Mouse (Mus musculus): ENCODE results near the gene Col24a1. TPM values are rescaled to one million over a fixed set of nuclear protein-coding genes. Genes with fewer than 3 reads are reported as not detected.

Gene Col24a1
- polyA plus RNA-seq, 1 experiment from 2014 or later = 2.0 TPM

DNA sequence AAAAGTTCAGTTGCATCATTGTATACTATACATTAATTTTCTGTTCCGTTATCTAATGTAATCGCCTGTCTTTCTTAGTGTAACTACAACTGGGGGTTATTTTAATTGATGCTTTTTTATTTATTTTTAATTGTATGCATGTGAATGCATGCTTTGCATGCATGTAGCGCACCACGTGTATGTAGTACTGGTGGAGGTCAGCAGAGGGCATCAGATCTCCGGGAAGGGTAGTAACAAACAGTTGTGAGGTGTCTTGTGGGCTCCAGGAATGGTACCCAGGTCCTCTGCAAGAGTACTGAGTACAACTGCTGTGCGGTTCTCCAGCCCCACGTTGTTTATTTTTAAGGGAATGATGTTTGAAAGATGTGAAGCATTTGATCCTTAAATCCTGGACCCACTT lies 306.8 kb downstream of the Col24a1 start:
- H3K36me3 ChIP-seq = peaks cover 80% of the 10 kb centered on the region
- no peak overlapping the region for H3K27ac ChIP-seq
- ATAC-seq (ENCODE audit: insufficient number of reproducible peaks, insufficient read depth, low FRiP score, low TSS enrichment, low read depth) = no peak
- no peak overlapping the region for H3K4me3 ChIP-seq (replicated peaks)
- peaks cover 13% of the 10 kb centered on the region for H3K4me1 ChIP-seq (replicated peaks)
- H3K9ac ChIP-seq (replicated peaks) = no peak overlapping the region
- H3K9me3 ChIP-seq = no peaks in the 10 kb centered on the region
- H3K4me2 ChIP-seq = no peak overlapping the region
- WGBS = 92% methylated on average over 7 of the region's 7 CpGs
- no peaks in the 10 kb centered on the region for H3K27me3 ChIP-seq

GRCm38 (mm10) chr3:145600801-145601200 lies 308.5 kb downstream of the Col24a1 start:
- no peak overlapping the region for H3K9ac ChIP-seq (replicated peaks)
- H3K36me3 ChIP-seq = peaks cover 82% of the 10 kb centered on the region
- no peaks in the 10 kb centered on the region for H3K9me3 ChIP-seq
- no peaks in the 10 kb centered on the region for H3K27me3 ChIP-seq
- H3K27ac ChIP-seq = no peak overlapping the region
- 94% methylated on average over 6 of the region's 6 CpGs for whole genome bisulfite sequencing
- ATAC-seq (ENCODE audit: insufficient number of reproducible peaks, insufficient read depth, low FRiP score, low TSS enrichment, low read depth) = no peak
- peaks cover 13% of the 10 kb centered on the region for H3K4me1 ChIP-seq (replicated peaks)
- H3K4me2 ChIP-seq = no peak overlapping the region
- no peak overlapping the region for H3K4me3 ChIP-seq (replicated peaks)

DNA sequence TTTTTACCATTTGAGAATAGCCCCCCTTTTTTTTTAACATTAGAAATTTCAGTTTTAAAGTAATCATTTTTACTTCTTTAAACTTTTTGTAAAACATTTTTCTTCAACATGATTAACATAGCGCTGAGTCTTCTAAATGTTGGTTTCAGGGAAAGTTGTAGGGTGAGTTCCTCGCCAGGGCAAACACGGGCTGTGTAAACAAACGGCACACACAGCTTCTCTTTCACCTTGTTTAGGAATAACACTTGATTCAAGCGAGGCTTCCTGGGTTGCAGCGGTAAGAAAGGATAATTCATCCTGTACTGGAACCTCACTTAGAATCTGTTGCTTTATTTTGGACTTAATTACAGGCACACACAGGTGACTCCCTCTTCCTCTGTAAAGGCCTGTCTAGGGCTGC lies 309.1 kb downstream of the Col24a1 start:
- Histone ChIP-seq H3K27me3 (no peaks in the 10 kb centered on the region), H3K4me1 (replicated peaks) (peaks cover 13% of the 10 kb centered on the region), H3K4me2 (no peak overlapping the region), H3K36me3 (peaks cover 81% of the 10 kb centered on the region), H3K9ac (replicated peaks) (no peak overlapping the region), H3K9me3 (no peaks in the 10 kb centered on the region), H3K27ac (no peak overlapping the region), H3K4me3 (replicated peaks) (no peak overlapping the region)
- 81% methylated on average over 6 of the region's 6 CpGs for WGBS
- ATAC-seq (ENCODE audit: insufficient number of reproducible peaks, insufficient read depth, low FRiP score, low TSS enrichment, low read depth) = no peak

Other genes starting within 250 kb of the Col24a1 start
- 0.32 and 0.53 TPM in 2 replicates for gene Clca2, start 193.0 kb upstream of the Col24a1 start, polyA plus RNA-seq (2016; fragmentation: Nextera tagmentation; extraction: Ambion mirVana)
- 23.7 and 24.0 TPM in 2 replicates for gene Odf2l, start 173.9 kb upstream of the Col24a1 start, polyA plus RNA-seq (2016; fragmentation: Nextera tagmentation; extraction: Ambion mirVana)